Mouse (Mus musculus): ENCODE results near the gene Cox19.

- TF ChIP-seq CTCF (IDR thresholded peaks at IDR 0.05; ENCODE audit: control insufficient read depth, insufficient read depth, insufficient read length), result no peak
- TF ChIP-seq MYOD1 (IDR thresholded peaks at IDR 0.05; ENCODE audit: control insufficient read depth, insufficient read length, low read depth), result no peak
- TF ChIP-seq USF1 (IDR thresholded peaks at IDR 0.05; ENCODE audit: low read depth), result no peak
Observed at GRCm38 (mm10) chr5:139297745-139298144, 53.5 kb downstream of the Cox19 start.

All from C2C12 (cell line).